Mouse (Mus musculus) limb, embryonic 10.5 days (tissue): Measurements from ENCODE around the gene Dnajc15. TPM values are rescaled to one million over a fixed set of nuclear protein-coding genes. Genes with fewer than 3 reads are reported as not detected.

Source experiments
- DNase-seq: peaks from one replicate; pipeline ENCODE4 v3.0.0-alpha.2; 2017; ENCODE audit warnings: low spot score
- H3K27ac ChIP-seq: fragments of 300-500 bp; sonication (generic); 2 replicates; pipeline ENCODE4 v1.5.1; 2016; ENCODE audit warnings: mild to moderate bottlenecking
- H3K27me3 ChIP-seq: fragments of 300-500 bp; sonication (generic); 2 replicates; pipeline ENCODE4 v1.6.1; 2016; ENCODE audit warnings: low read depth, mild to moderate bottlenecking; ENCODE audit not compliant: poor library complexity, severe bottlenecking
- H3K36me3 ChIP-seq: fragments of 300-500 bp; sonication (generic); 2 replicates; pipeline ENCODE4 v1.6.1; 2016; ENCODE audit warnings: mild to moderate bottlenecking, moderate library complexity
- H3K4me1 ChIP-seq: fragments of 300-500 bp; sonication (generic); 2 replicates; pipeline ENCODE4 v1.6.1; 2016
- H3K4me3 ChIP-seq: fragments of 300-500 bp; sonication (generic); 2 replicates; pipeline ENCODE4 v1.5.1; 2016; ENCODE audit warnings: mild to moderate bottlenecking, moderate library complexity
- H3K9me3 ChIP-seq: fragments of 300-500 bp; sonication (generic); replicated peaks from 2 replicates; pipeline ENCODE4 v1.6.1; 2016; ENCODE audit warnings: mild to moderate bottlenecking
- WGBS: fragments of 180-500 bp; shearing (Covaris S2); methylation state at CpG from one replicate; pipeline ENCODE4 v1.1.7; 2016; 5-methylcytosine and 5-hydroxymethylcytosine counted together
- polyA plus RNA-seq: library from polyadenylated mRNA; unstranded; fragments of >200 nt; fragmentation: Nextera tagmentation; extraction: Ambion mirVana; gene quantifications from 2 replicates; pipeline ENCODE4 v1.2.1, GENCODE M21; 2016

Dnajc15 gene
- 118 and 131 TPM in 2 replicates for polyA plus RNA-seq

- no peaks in the 10 kb centered on the region for H3K27me3 ChIP-seq
- H3K4me3 ChIP-seq, result peak within 1 kb of the TSS; percentile 96
- peak; percentile 90 for DNase-seq
- WGBS, result 1% methylated on average over 44 of the region's 44 CpGs
- H3K9me3 ChIP-seq, result no peaks in the 10 kb centered on the region
- H3K36me3 ChIP-seq, result 0 out of 2 replicates have a peak, but pooled peaks cover 4% of the 10 kb centered on the region
- H3K27ac ChIP-seq, result peak within 1 kb of the TSS; percentile 91
- peaks cover 9% of the 10 kb centered on the region for H3K4me1 ChIP-seq
Measured at GRCm38 (mm10) chr14:77874304-77875241, at the start of gene Dnajc15. TSS of gene Dnajc15 (minus strand) at chr14:77875125.

- no peaks in the 10 kb centered on the region for H3K36me3 ChIP-seq
- H3K9me3 ChIP-seq, result no peaks in the 10 kb centered on the region
- DNase-seq, result no peak
- WGBS, result 91% methylated on average over 6 of the region's 6 CpGs
- no peaks in the 10 kb centered on the region for H3K27me3 ChIP-seq
- H3K27ac ChIP-seq, result no peak overlapping the region
- H3K4me3 ChIP-seq, result no peak overlapping the region
- peaks cover 10% of the 10 kb centered on the region; the same call in 1 of the 2 replicates for H3K4me1 ChIP-seq
Measured at GRCm38 (mm10) chr14:77923076-77923865, 48.3 kb upstream of the Dnajc15 start.

GRCm38 (mm10) chr14:77921641-77922040 is 46.7 kb upstream of the Dnajc15 start:
- Histone ChIP-seq H3K36me3 (no peaks in the 10 kb centered on the region), H3K9me3 (no peaks in the 10 kb centered on the region), H3K27ac (no peak overlapping the region), H3K4me1 (peaks cover 10% of the 10 kb centered on the region; the same call in 1 of the 2 replicates), H3K27me3 (no peaks in the 10 kb centered on the region), H3K4me3 (no peak overlapping the region)
- DNase-seq, result no peak
- WGBS, result 86% methylated on average over 8 of the region's 8 CpGs

- DNase-seq, result no peak
- Histone ChIP-seq H3K4me1 (no peaks in the 10 kb centered on the region), H3K27me3 (no peaks in the 10 kb centered on the region), H3K4me3 (no peak overlapping the region), H3K36me3 (no peaks in the 10 kb centered on the region), H3K27ac (no peak overlapping the region), H3K9me3 (no peaks in the 10 kb centered on the region)
- 93% methylated on average over 5 of the region's 5 CpGs for WGBS
Measured at GRCm38 (mm10) chr14:77915776-77916175, 40.9 kb upstream of the Dnajc15 start.

GRCm38 (mm10) chr14:77906586-77906985 is 31.7 kb upstream of the Dnajc15 start:
- 92% methylated on average over 5 of the region's 5 CpGs for WGBS
- Histone ChIP-seq H3K27ac (no peak overlapping the region), H3K4me3 (no peak overlapping the region), H3K4me1 (peaks cover 6% of the 10 kb centered on the region; the same call in 1 of the 2 replicates), H3K36me3 (no peaks in the 10 kb centered on the region), H3K27me3 (no peaks in the 10 kb centered on the region), H3K9me3 (no peaks in the 10 kb centered on the region)
- no peak for DNase-seq

GRCm38 (mm10) chr14:77905466-77905865 is 30.5 kb upstream of the Dnajc15 start:
- H3K4me1 ChIP-seq, result peaks cover 6% of the 10 kb centered on the region; the same call in 1 of the 2 replicates
- H3K27me3 ChIP-seq, result no peaks in the 10 kb centered on the region
- no peak for DNase-seq
- H3K4me3 ChIP-seq, result no peak overlapping the region
- H3K9me3 ChIP-seq, result no peaks in the 10 kb centered on the region
- WGBS, result 89% methylated on average over 5 of the region's 5 CpGs
- H3K36me3 ChIP-seq, result no peaks in the 10 kb centered on the region
- no peak overlapping the region for H3K27ac ChIP-seq

- Histone ChIP-seq H3K27ac (0 out of 2 replicates have a peak within 1 kb of the TSS, but pooled peaks have one; percentile 26), H3K4me1 (peaks cover 6% of the 10 kb centered on the region; the same call in 1 of the 2 replicates), H3K9me3 (no peaks in the 10 kb centered on the region), H3K36me3 (no peaks in the 10 kb centered on the region), H3K27me3 (no peaks in the 10 kb centered on the region), H3K4me3 (no peak within 1 kb of the TSS)
- 57% methylated on average over 15 of the region's 15 CpGs for WGBS
- no peak for DNase-seq
Measured at GRCm38 (mm10) chr14:77904171-77904762, 29.3 kb upstream of the Dnajc15 start, which contains the start of gene Epsti1. TSS of gene Epsti1 (plus strand) at chr14:77904239.

GRCm38 (mm10) chr14:77902541-77902940 is 27.6 kb upstream of the Dnajc15 start:
- Histone ChIP-seq H3K27me3 (no peaks in the 10 kb centered on the region), H3K27ac (no peak overlapping the region), H3K9me3 (no peaks in the 10 kb centered on the region), H3K4me1 (peaks cover 6% of the 10 kb centered on the region; the same call in 1 of the 2 replicates), H3K36me3 (no peaks in the 10 kb centered on the region), H3K4me3 (no peak overlapping the region)
- 91% methylated on average over 3 of the region's 3 CpGs for WGBS
- DNase-seq, result no peak

- no peaks in the 10 kb centered on the region for H3K4me1 ChIP-seq
- DNase-seq, result no peak
- no peaks in the 10 kb centered on the region for H3K36me3 ChIP-seq
- WGBS, result 94% methylated on average over 3 of the region's 3 CpGs
- H3K27me3 ChIP-seq, result no peaks in the 10 kb centered on the region
- no peak overlapping the region for H3K27ac ChIP-seq
- H3K4me3 ChIP-seq, result no peak overlapping the region
- H3K9me3 ChIP-seq, result no peaks in the 10 kb centered on the region
Measured at GRCm38 (mm10) chr14:77895951-77896350, 21.0 kb upstream of the Dnajc15 start.

GRCm38 (mm10) chr14:77889911-77890310 is 15.0 kb upstream of the Dnajc15 start:
- H3K27ac ChIP-seq, result no peak overlapping the region
- WGBS, result 90% methylated on average over 7 of the region's 7 CpGs
- no peaks in the 10 kb centered on the region for H3K4me1 ChIP-seq
- H3K9me3 ChIP-seq, result no peaks in the 10 kb centered on the region
- no peaks in the 10 kb centered on the region for H3K36me3 ChIP-seq
- no peak for DNase-seq
- no peaks in the 10 kb centered on the region for H3K27me3 ChIP-seq
- no peak overlapping the region for H3K4me3 ChIP-seq

- no peak overlapping the region for H3K4me3 ChIP-seq
- H3K9me3 ChIP-seq, result no peaks in the 10 kb centered on the region
- WGBS, result 92% methylated on average over 4 of the region's 4 CpGs
- no peaks in the 10 kb centered on the region for H3K27me3 ChIP-seq
- H3K27ac ChIP-seq, result no peak overlapping the region
- H3K36me3 ChIP-seq, result no peaks in the 10 kb centered on the region
- H3K4me1 ChIP-seq, result no peaks in the 10 kb centered on the region
- DNase-seq, result no peak
Measured at GRCm38 (mm10) chr14:77886941-77887340, 12.0 kb upstream of the Dnajc15 start.

GRCm38 (mm10) chr14:77886376-77886775 is 11.5 kb upstream of the Dnajc15 start:
- Histone ChIP-seq H3K27me3 (no peaks in the 10 kb centered on the region), H3K4me1 (no peaks in the 10 kb centered on the region), H3K27ac (no peak overlapping the region), H3K9me3 (no peaks in the 10 kb centered on the region), H3K36me3 (no peaks in the 10 kb centered on the region), H3K4me3 (no peak overlapping the region)
- 94% methylated on average over 3 of the region's 3 CpGs for WGBS
- DNase-seq, result no peak
